Mouse (Mus musculus) right cerebral cortex, postnatal 10 days (tissue): ENCODE measurements around the gene Tspan17.
A peak's percentile ranks its signal among the peaks of the same experiment; 100 is the strongest.

Source experiments
- DNase-seq, 2 experiments: peaks; one replicate each; pipeline ENCODE4 v3.0.0; 2021; ENCODE audit warnings: low spot score in 2 of 2

The Tspan17 gene

GRCm38 (mm10) chr13:54805134-54805838 is 16.1 kb downstream of the Tspan17 start:
- peak in 1 of 2 experiments; percentile 68 for DNase-seq

- no peak for DNase-seq
These were observed 17.3 kb downstream of the Tspan17 start for GRCm38 (mm10) chr13:54806434-54806976.

GRCm38 (mm10) chr13:54808067-54808466 is 18.9 kb downstream of the Tspan17 start:
- DNase-seq = no peak

GRCm38 (mm10) chr13:54811476-54811875 is 22.3 kb downstream of the Tspan17 start:
- DNase-seq = no peak

- DNase-seq = no peak
These were observed 24.2 kb downstream of the Tspan17 start for GRCm38 (mm10) chr13:54813381-54813780.

GRCm38 (mm10) chr13:54818399-54819254 is 29.4 kb downstream of the Tspan17 start:
- DNase-seq = no peak

GRCm38 (mm10) chr13:54821106-54821505 is 31.9 kb downstream of the Tspan17 start:
- no peak for DNase-seq

- DNase-seq = no peak
These were observed 32.8 kb downstream of the Tspan17 start for GRCm38 (mm10) chr13:54821931-54822330.

GRCm38 (mm10) chr13:54824111-54824931 is 35.1 kb downstream of the Tspan17 start:
- no peak for DNase-seq

GRCm38 (mm10) chr13:54827992-54828391 is 38.8 kb downstream of the Tspan17 start:
- no peak for DNase-seq

- DNase-seq = no peak
These were observed 39.3 kb downstream of the Tspan17 start for GRCm38 (mm10) chr13:54828508-54828907.

- DNase-seq = no peak
These were observed 40.3 kb downstream of the Tspan17 start for GRCm38 (mm10) chr13:54829450-54829849.

- no peak for DNase-seq
These were observed 47.3 kb downstream of the Tspan17 start for GRCm38 (mm10) chr13:54836351-54837030.

- DNase-seq = no peak
These were observed 47.9 kb downstream of the Tspan17 start for GRCm38 (mm10) chr13:54837061-54837460.

GRCm38 (mm10) chr13:54837471-54837889 is 48.3 kb downstream of the Tspan17 start:
- peak; percentile 51 to 67 for DNase-seq

GRCm38 (mm10) chr13:54838540-54838939 is 49.4 kb downstream of the Tspan17 start:
- peak in 1 of 2 experiments; percentile 51 for DNase-seq

- DNase-seq = no peak
These were observed 50.0 kb downstream of the Tspan17 start for GRCm38 (mm10) chr13:54839211-54839610.

- DNase-seq = no peak
These were observed 55.4 kb downstream of the Tspan17 start for GRCm38 (mm10) chr13:54844579-54844978.
